Mouse (Mus musculus): ENCODE data around the gene Psmb9. TPM values are rescaled to one million over a fixed set of nuclear protein-coding genes. Genes with fewer than 3 reads are reported as not detected.

Psmb9 gene
- polyA plus RNA-seq, 1 experiment: 32.3 TPM

DNA sequence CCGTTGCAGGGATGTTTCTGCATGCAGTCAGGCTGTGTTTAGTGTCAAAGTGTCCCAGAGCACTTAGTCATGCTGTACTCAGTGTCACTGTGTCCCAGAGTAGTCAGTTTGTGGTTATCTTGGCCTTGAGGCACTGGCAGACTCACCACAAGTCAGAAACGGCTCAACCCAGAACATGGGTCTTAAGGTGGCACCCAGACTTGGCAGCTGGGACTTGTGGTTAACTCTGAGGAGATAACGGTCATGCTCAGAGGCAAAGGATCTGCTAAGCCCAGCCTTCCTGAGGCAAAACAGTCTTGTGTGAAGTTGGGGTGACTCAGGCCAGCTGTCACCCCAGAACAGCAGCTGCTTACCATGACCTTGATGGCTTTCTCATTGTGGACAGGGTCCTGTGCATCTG lies 23.0 kb upstream of the Psmb9 start:
- Histone ChIP-seq H3K4me1 (ENCODE audit: control insufficient read depth, insufficient read depth, low read length) (no peaks in the 10 kb centered on the region), H3K4me3 (ENCODE audit: insufficient read depth, low read depth, low read length) (no peak overlapping the region), H3K27ac (ENCODE audit: insufficient read depth, low read depth, low read length) (no peak overlapping the region), H3K36me3 (ENCODE audit: control insufficient read depth, insufficient read depth, low read length) (no peaks in the 10 kb centered on the region), H3K27me3 (replicated peaks; ENCODE audit: control insufficient read depth, insufficient read depth, low read length) (no peaks in the 10 kb centered on the region)
- DNase-seq: no peak
- 75% methylated on average over 3 of the region's 3 CpGs for WGBS
- TF ChIP-seq CTCF (conservative IDR thresholded peaks at IDR 0.05; ENCODE audit: insufficient read depth, insufficient read length, low read depth, low read length) (no peak), POLR2A (IDR thresholded peaks at IDR 0.05; ENCODE audit: low read depth, low read length) (no peak)

DNA sequence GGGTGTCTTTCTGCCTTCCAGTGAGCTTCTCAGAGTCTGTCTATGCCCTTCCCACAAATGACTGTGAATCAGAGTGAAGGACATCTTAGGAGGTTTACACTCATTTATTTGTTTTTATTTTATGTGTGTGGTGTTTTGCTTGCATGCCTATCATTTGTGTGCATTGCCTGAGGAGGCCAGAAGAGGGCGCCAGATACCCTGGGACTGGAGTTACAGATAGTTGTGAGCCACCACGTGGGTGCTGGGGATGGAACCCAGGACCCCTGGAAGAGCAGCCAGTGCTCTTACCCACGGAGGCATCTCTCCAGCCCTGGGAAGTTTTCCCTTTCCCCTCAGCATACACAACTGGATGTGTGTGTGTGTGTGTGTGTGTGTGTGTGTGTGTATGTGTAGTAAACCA lies 22.1 kb upstream of the Psmb9 start:
- WGBS: 52% methylated on average over 3 of the region's 3 CpGs
- H3K27ac ChIP-seq (ENCODE audit: insufficient read depth, low read depth, low read length): no peak overlapping the region
- no peaks in the 10 kb centered on the region for H3K36me3 ChIP-seq (ENCODE audit: control insufficient read depth, insufficient read depth, low read length)
- TF ChIP-seq CTCF (conservative IDR thresholded peaks at IDR 0.05; ENCODE audit: insufficient read depth, insufficient read length, low read depth, low read length): peak; percentile 43
- no peak for TF ChIP-seq POLR2A (IDR thresholded peaks at IDR 0.05; ENCODE audit: low read depth, low read length)
- H3K27me3 ChIP-seq (replicated peaks; ENCODE audit: control insufficient read depth, insufficient read depth, low read length): no peaks in the 10 kb centered on the region
- H3K4me1 ChIP-seq (ENCODE audit: control insufficient read depth, insufficient read depth, low read length): 0 out of 2 replicates have a peak, but pooled peaks cover 3% of the 10 kb centered on the region
- DNase-seq: no peak
- H3K4me3 ChIP-seq (ENCODE audit: insufficient read depth, low read depth, low read length): no peak overlapping the region

DNA sequence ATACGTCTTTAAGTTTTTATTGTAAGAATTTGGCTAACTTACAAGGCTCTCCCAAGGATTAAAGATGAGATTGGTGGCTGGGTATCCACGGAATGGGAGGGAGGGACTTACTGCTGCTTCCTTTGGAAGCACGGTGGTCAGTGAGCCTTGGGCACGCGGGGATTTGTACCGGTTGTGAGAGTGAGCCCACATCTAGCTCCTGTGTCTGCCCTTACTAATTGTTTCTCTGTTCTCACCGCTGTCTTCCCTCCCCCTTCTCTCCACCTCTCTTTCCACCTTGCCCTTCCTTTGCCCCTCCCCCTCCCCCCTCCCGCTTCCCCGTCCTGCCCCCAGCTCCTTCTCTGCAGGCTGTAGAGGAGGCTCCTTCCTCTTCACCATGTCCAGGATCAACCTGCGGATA lies 20.9 kb upstream of the Psmb9 start:
- H3K27ac ChIP-seq (ENCODE audit: insufficient read depth, low read depth, low read length): no peak overlapping the region
- no peaks in the 10 kb centered on the region for H3K27me3 ChIP-seq (replicated peaks; ENCODE audit: control insufficient read depth, insufficient read depth, low read length)
- TF ChIP-seq CTCF (conservative IDR thresholded peaks at IDR 0.05; ENCODE audit: insufficient read depth, insufficient read length, low read depth, low read length) (no peak), POLR2A (IDR thresholded peaks at IDR 0.05; ENCODE audit: low read depth, low read length) (no peak)
- no peak for DNase-seq
- peaks cover 6% of the 10 kb centered on the region; the same call in 1 of the 2 replicates for H3K4me1 ChIP-seq (ENCODE audit: control insufficient read depth, insufficient read depth, low read length)
- WGBS: 42% methylated on average over 10 of the region's 10 CpGs
- H3K4me3 ChIP-seq (ENCODE audit: insufficient read depth, low read depth, low read length): no peak overlapping the region
- no peaks in the 10 kb centered on the region for H3K36me3 ChIP-seq (ENCODE audit: control insufficient read depth, insufficient read depth, low read length)

DNA sequence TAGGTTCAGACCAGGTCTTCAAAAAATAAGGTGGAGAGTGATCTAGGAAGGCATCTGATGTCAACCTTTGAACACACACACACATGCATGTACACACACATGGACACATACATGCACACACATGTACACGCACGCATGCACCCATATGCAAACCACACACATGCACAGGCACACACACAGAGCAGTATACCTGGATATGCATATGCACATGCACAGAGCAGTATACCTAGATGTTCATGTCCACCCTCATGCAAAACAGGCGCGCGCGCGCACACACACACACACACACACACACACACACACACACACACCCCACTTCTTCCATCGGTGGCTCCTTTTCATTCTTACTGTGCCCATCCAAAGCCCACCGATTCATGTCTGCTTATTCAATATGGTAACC lies 20.3 kb upstream of the Psmb9 start:
- 97% methylated on average over 9 of the region's 9 CpGs for WGBS

DNA sequence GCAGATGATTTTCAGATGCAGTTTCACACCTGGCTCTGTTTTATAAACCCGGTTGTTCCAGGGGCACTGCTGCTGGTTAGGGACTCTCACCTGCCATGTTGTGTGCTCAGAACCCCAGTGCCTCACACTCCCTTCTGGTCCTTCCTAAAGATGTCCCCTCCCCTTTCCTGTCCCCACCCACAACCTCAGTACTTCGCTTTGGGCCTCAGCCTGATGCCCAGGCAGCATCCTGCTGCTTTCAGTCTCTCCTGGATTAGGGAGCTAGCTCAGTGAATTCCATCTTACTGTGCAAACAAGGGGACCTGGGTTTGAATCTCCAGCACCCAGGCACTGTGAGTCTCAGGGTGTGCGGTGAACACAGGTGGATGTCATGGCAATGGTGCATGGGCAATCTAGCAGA lies 19.9 kb upstream of the Psmb9 start:
- Histone ChIP-seq H3K4me3 (ENCODE audit: insufficient read depth, low read depth, low read length) (no peak overlapping the region), H3K27me3 (replicated peaks; ENCODE audit: control insufficient read depth, insufficient read depth, low read length) (no peaks in the 10 kb centered on the region), H3K36me3 (ENCODE audit: control insufficient read depth, insufficient read depth, low read length) (no peaks in the 10 kb centered on the region), H3K27ac (ENCODE audit: insufficient read depth, low read depth, low read length) (no peak overlapping the region), H3K4me1 (ENCODE audit: control insufficient read depth, insufficient read depth, low read length) (peaks cover 6% of the 10 kb centered on the region; the same call in 1 of the 2 replicates)
- DNase-seq: no peak
- 77% methylated on average over 3 of the region's 3 CpGs for WGBS
- TF ChIP-seq POLR2A (IDR thresholded peaks at IDR 0.05; ENCODE audit: low read depth, low read length) (no peak), CTCF (conservative IDR thresholded peaks at IDR 0.05; ENCODE audit: insufficient read depth, insufficient read length, low read depth, low read length) (no peak)

More for the DNA sequence above, 20.3 kb upstream of the Psmb9 start:
- Histone ChIP-seq H3K36me3 (ENCODE audit: control insufficient read depth, insufficient read depth, low read length) (no peaks in the 10 kb centered on the region), H3K27ac (ENCODE audit: insufficient read depth, low read depth, low read length) (no peak overlapping the region), H3K4me1 (ENCODE audit: control insufficient read depth, insufficient read depth, low read length) (peaks cover 6% of the 10 kb centered on the region; the same call in 1 of the 2 replicates), H3K27me3 (replicated peaks; ENCODE audit: control insufficient read depth, insufficient read depth, low read length) (no peaks in the 10 kb centered on the region), H3K4me3 (ENCODE audit: insufficient read depth, low read depth, low read length) (no peak overlapping the region)
- no peak for DNase-seq
- no peak for TF ChIP-seq POLR2A (IDR thresholded peaks at IDR 0.05; ENCODE audit: low read depth, low read length)
- no peak for TF ChIP-seq CTCF (conservative IDR thresholded peaks at IDR 0.05; ENCODE audit: insufficient read depth, insufficient read length, low read depth, low read length)

DNA sequence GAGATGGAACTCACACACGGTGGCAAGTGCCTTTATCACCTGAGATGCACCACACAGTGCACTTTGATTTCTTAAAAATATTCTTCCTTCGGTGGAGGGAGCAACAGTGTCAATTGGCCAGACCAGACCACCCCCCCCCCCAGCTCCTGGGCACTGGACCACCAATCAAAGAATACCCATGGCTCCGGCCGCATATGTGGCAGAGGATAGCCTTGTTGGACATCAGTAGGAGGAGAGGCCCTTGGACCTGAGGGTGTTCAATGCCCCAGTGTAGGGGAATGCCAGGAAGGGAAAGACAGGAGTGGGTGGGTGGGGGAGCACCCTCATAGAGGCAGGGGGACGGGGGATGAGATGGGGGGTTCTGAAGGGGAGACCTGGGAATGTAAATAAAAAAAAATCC lies 19.2 kb upstream of the Psmb9 start:
- Histone ChIP-seq H3K4me3 (ENCODE audit: insufficient read depth, low read depth, low read length) (no peak overlapping the region), H3K27ac (ENCODE audit: insufficient read depth, low read depth, low read length) (no peak overlapping the region), H3K27me3 (replicated peaks; ENCODE audit: control insufficient read depth, insufficient read depth, low read length) (no peaks in the 10 kb centered on the region), H3K36me3 (ENCODE audit: control insufficient read depth, insufficient read depth, low read length) (no peaks in the 10 kb centered on the region), H3K4me1 (ENCODE audit: control insufficient read depth, insufficient read depth, low read length) (peaks cover 6% of the 10 kb centered on the region; the same call in 1 of the 2 replicates)
- no peak for TF ChIP-seq CTCF (conservative IDR thresholded peaks at IDR 0.05; ENCODE audit: insufficient read depth, insufficient read length, low read depth, low read length)
- TF ChIP-seq POLR2A (IDR thresholded peaks at IDR 0.05; ENCODE audit: low read depth, low read length): no peak
- DNase-seq: no peak
- WGBS: 92% methylated on average over 5 of the region's 5 CpGs

DNA sequence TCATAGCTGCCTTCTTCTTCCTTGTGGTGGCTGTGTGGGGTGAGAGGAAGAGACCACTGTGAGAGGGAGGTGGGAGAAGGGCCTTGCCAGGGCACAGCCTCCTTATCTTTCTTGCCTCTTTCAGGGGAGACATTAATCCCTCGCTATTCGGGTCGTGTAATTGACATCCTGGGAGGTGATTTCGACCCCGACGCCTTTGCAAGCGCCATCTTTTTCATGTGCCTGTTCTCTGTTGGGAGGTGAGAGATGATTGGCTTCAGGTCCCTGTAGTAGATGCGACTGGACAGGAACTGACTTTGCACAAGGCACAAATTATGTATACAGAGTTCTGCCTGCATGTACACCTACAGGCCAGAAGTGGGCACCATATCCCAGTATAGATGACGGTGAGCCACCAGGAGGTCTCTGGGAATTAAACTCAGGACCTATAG lies 18.2 kb upstream of the Psmb9 start:
- Histone ChIP-seq H3K27me3 (replicated peaks; ENCODE audit: control insufficient read depth, insufficient read depth, low read length) (no peaks in the 10 kb centered on the region), H3K36me3 (ENCODE audit: control insufficient read depth, insufficient read depth, low read length) (no peaks in the 10 kb centered on the region), H3K4me1 (ENCODE audit: control insufficient read depth, insufficient read depth, low read length) (peaks cover 6% of the 10 kb centered on the region; the same call in 1 of the 2 replicates), H3K4me3 (ENCODE audit: insufficient read depth, low read depth, low read length) (peak overlapping the region; percentile 94), H3K27ac (ENCODE audit: insufficient read depth, low read depth, low read length) (peak overlapping the region; percentile 8; the same call in 1 of the 2 replicates)
- 29% methylated on average over 9 of the region's 9 CpGs for WGBS
- peak; percentile 61 for DNase-seq
- TF ChIP-seq POLR2A (IDR thresholded peaks at IDR 0.05; ENCODE audit: low read depth, low read length) (no peak), CTCF (conservative IDR thresholded peaks at IDR 0.05; ENCODE audit: insufficient read depth, insufficient read length, low read depth, low read length) (peak; percentile 63)

Measured in kidney, adult 2 months (tissue).